Mouse (Mus musculus) spleen, adult 2 months (tissue): ENCODE results near the gene Pinlyp. TPM values are rescaled to one million over a fixed set of nuclear protein-coding genes. Genes with fewer than 3 reads are reported as not detected.

Source experiments
- DNase-seq, 2 experiments: peaks; one replicate each; pipeline versions ENCODE4 v3.0.0 to v3.0.0-alpha.2; 2012 to 2021; ENCODE audit warnings: low spot score in 2 of 2, low read depth in 1 of 2
- H3K27ac ChIP-seq: fragments of 200-500 bp; 2 replicates; pipeline ENCODE4 v1.5.1; 2012; ENCODE audit warnings: low read length, inconsistent platforms; ENCODE audit not compliant: insufficient read depth
- H3K27me3 ChIP-seq: fragments of 200-500 bp; 2 replicates; pipeline ENCODE4 v1.6.1; 2012; ENCODE audit warnings: mild to moderate bottlenecking, moderate library complexity, low read length, inconsistent platforms; ENCODE audit not compliant: control insufficient read depth, insufficient read depth
- H3K36me3 ChIP-seq: fragments of 200-500 bp; 2 replicates; pipeline ENCODE4 v1.6.1; 2012; ENCODE audit warnings: mild to moderate bottlenecking, low read length, inconsistent platforms; ENCODE audit not compliant: control insufficient read depth, insufficient read depth
- H3K4me1 ChIP-seq: fragments of 200-500 bp; 2 replicates; pipeline ENCODE4 v1.6.1; 2011; ENCODE audit warnings: inconsistent platforms; ENCODE audit not compliant: control insufficient read depth, insufficient read depth, insufficient read length
- H3K4me3 ChIP-seq: fragments of 200-500 bp; 2 replicates; pipeline ENCODE4 v1.5.1; 2011; ENCODE audit warnings: mild to moderate bottlenecking, inconsistent platforms; ENCODE audit not compliant: insufficient read depth, insufficient read length; ENCODE audit errors: extremely low read depth
- CTCF ChIP-seq: fragments of 200-500 bp; IDR thresholded peaks from 2 replicates; pipeline ENCODE4 v1.5.1; 2011; ENCODE audit warnings: mild to moderate bottlenecking, inconsistent platforms; ENCODE audit not compliant: insufficient read depth, insufficient read length, insufficient replicate concordance; ENCODE audit errors: extremely low read depth
- POLR2A ChIP-seq: fragments of 200-500 bp; IDR thresholded peaks from 2 replicates; pipeline ENCODE4 v1.6.1; 2011; ENCODE audit warnings: low read depth, low read length, inconsistent platforms
- WGBS: fragments of 180-500 bp; shearing (Covaris S2); methylation state at CpG from one replicate; pipeline ENCODE4 v1.1.7; 2018; 5-methylcytosine and 5-hydroxymethylcytosine counted together
- polyA plus RNA-seq: library from polyadenylated mRNA; depleted of rRNA; stranded (reverse); fragments of >200 nt; gene quantifications from 2 replicates; pipeline ENCODE4 v1.2.3, GENCODE M21; 2012

The Pinlyp gene
- polyA plus RNA-seq, 1 experiment: 0.23 TPM

GRCm38 (mm10) chr7:24574224-24574796 lies 28.4 kb upstream of the Pinlyp start:
- Histone ChIP-seq H3K27ac (no peak overlapping the region), H3K4me1 (peaks cover 4% of the 10 kb centered on the region; the same call in 1 of the 2 replicates), H3K4me3 (no peak overlapping the region), H3K36me3 (peaks cover 2% of the 10 kb centered on the region; the same call in 1 of the 2 replicates), H3K27me3 (no peaks in the 10 kb centered on the region)
- no peak for DNase-seq
- TF ChIP-seq CTCF (no peak), POLR2A (no peak)
- 80% methylated on average over 12 of the region's 12 CpGs for WGBS

GRCm38 (mm10) chr7:24572455-24572854 lies 26.5 kb upstream of the Pinlyp start:
- Histone ChIP-seq H3K27ac (no peak overlapping the region), H3K4me1 (peaks cover 4% of the 10 kb centered on the region; the same call in 1 of the 2 replicates), H3K27me3 (no peaks in the 10 kb centered on the region), H3K4me3 (no peak overlapping the region), H3K36me3 (peaks cover 7% of the 10 kb centered on the region)
- no peak for DNase-seq
- 79% methylated on average over 5 of the region's 5 CpGs for WGBS
- TF ChIP-seq POLR2A (no peak), CTCF (peak; percentile 16; the same call in 1 of the 2 replicates)

- no peak for TF ChIP-seq CTCF
- no peak for TF ChIP-seq POLR2A
- Histone ChIP-seq H3K4me1 (peaks cover 4% of the 10 kb centered on the region; the same call in 1 of the 2 replicates), H3K27ac (no peak overlapping the region), H3K4me3 (no peak overlapping the region), H3K36me3 (peaks cover 17% of the 10 kb centered on the region), H3K27me3 (no peaks in the 10 kb centered on the region)
- no peak for DNase-seq
- 53% methylated on average over 4 of the region's 4 CpGs for WGBS
Observed at GRCm38 (mm10) chr7:24571071-24571470, 25.2 kb upstream of the Pinlyp start.

GRCm38 (mm10) chr7:24568512-24568911 lies 22.6 kb upstream of the Pinlyp start:
- H3K27me3 ChIP-seq: no peaks in the 10 kb centered on the region
- H3K27ac ChIP-seq: no peak overlapping the region
- WGBS: 88% methylated on average over 4 of the region's 4 CpGs
- no peak for DNase-seq
- peaks cover 17% of the 10 kb centered on the region for H3K36me3 ChIP-seq
- no peak overlapping the region for H3K4me3 ChIP-seq
- H3K4me1 ChIP-seq: peaks cover 9% of the 10 kb centered on the region; the same call in 1 of the 2 replicates
- no peak for TF ChIP-seq POLR2A
- TF ChIP-seq CTCF: no peak

GRCm38 (mm10) chr7:24566206-24566605 lies 20.3 kb upstream of the Pinlyp start:
- Histone ChIP-seq H3K36me3 (peaks cover 17% of the 10 kb centered on the region), H3K4me3 (no peak overlapping the region), H3K27ac (no peak overlapping the region), H3K4me1 (peaks cover 10% of the 10 kb centered on the region; the same call in 1 of the 2 replicates), H3K27me3 (no peaks in the 10 kb centered on the region)
- 94% methylated on average over 9 of the region's 9 CpGs for WGBS
- no peak for DNase-seq
- TF ChIP-seq POLR2A: no peak
- TF ChIP-seq CTCF: no peak

GRCm38 (mm10) chr7:24565627-24566026 lies 19.7 kb upstream of the Pinlyp start:
- WGBS: 80% methylated on average over 11 of the region's 11 CpGs
- TF ChIP-seq CTCF (no peak), POLR2A (no peak)
- Histone ChIP-seq H3K36me3 (peaks cover 17% of the 10 kb centered on the region), H3K27ac (peak overlapping the region; percentile 16; the same call in 1 of the 2 replicates), H3K4me1 (peaks cover 9% of the 10 kb centered on the region; the same call in 1 of the 2 replicates), H3K27me3 (no peaks in the 10 kb centered on the region), H3K4me3 (no peak overlapping the region)
- no peak for DNase-seq

- peak overlapping the region; percentile 23 for H3K27ac ChIP-seq
- peak; percentile 62 to 85 for DNase-seq
- H3K4me1 ChIP-seq: peaks cover 9% of the 10 kb centered on the region; the same call in 1 of the 2 replicates
- TF ChIP-seq POLR2A (no peak), CTCF (peak; percentile 93)
- no peak overlapping the region for H3K4me3 ChIP-seq
- no peaks in the 10 kb centered on the region for H3K27me3 ChIP-seq
- WGBS: 41% methylated on average over 6 of the region's 6 CpGs
- peaks cover 17% of the 10 kb centered on the region for H3K36me3 ChIP-seq
Observed at GRCm38 (mm10) chr7:24564607-24565265, 18.8 kb upstream of the Pinlyp start.
